Mouse (Mus musculus) ES-E14 (cell line): ENCODE results near the gene Slfn14. TPM values are rescaled to one million over a fixed set of nuclear protein-coding genes. Genes with fewer than 3 reads are reported as not detected.
A peak's percentile ranks its signal among the peaks of the same experiment; 100 is the strongest.

Experiments used
- DNase-seq: peaks from one replicate; pipeline ENCODE4 v3.0.0-alpha.2; 2013; ENCODE audit warnings: low read depth, low spot score
- H3K27ac ChIP-seq: 2 replicates; pipeline ENCODE4 v1.5.1; 2012; ENCODE audit warnings: low read depth, mild to moderate bottlenecking, low read length, moderate library complexity, mixed read lengths; ENCODE audit not compliant: poor library complexity, insufficient read depth, severe bottlenecking
- H3K36me3 ChIP-seq: 2 replicates; pipeline ENCODE4 v1.6.1; 2012; ENCODE audit warnings: mild to moderate bottlenecking, low read length, moderate library complexity, mixed read lengths; ENCODE audit not compliant: control insufficient read depth, poor library complexity, insufficient read depth, severe bottlenecking
- H3K4me1 ChIP-seq, 2 experiments: fragments of 150-350 bp in 1 of 2; sonication (generic) in 1 of 2; 2 replicates each; pipeline ENCODE4 v1.6.1; 2012; ENCODE audit warnings: low read length in 2 of 2, mild to moderate bottlenecking in 1 of 2, mixed read lengths in 1 of 2; ENCODE audit not compliant: control insufficient read depth in 2 of 2, insufficient read depth in 2 of 2, poor library complexity in 1 of 2
- H3K4me3 ChIP-seq, 2 experiments: fragments of 150-350 bp in 1 of 2; sonication (generic) in 1 of 2; 2 replicates each; pipeline ENCODE4 v1.5.1; 2012; ENCODE audit warnings: low read length in 2 of 2, low read depth in 1 of 2, mild to moderate bottlenecking in 1 of 2, mixed read lengths in 1 of 2; ENCODE audit not compliant: insufficient read depth in 1 of 2, poor library complexity in 1 of 2, severe bottlenecking in 1 of 2
- H3K9ac ChIP-seq: 2 replicates; pipeline ENCODE4 v1.6.1; 2012; ENCODE audit warnings: low read depth, mild to moderate bottlenecking, low read length, mixed read lengths; ENCODE audit not compliant: poor library complexity, insufficient read depth, severe bottlenecking
- H3K9me3 ChIP-seq: fragments of 150-350 bp; sonication (generic); 2 replicates; pipeline ENCODE4 v1.6.1; 2012; ENCODE audit warnings: low read depth, mild to moderate bottlenecking, low read length; ENCODE audit not compliant: control insufficient read depth, insufficient read depth
- CHD2 ChIP-seq: IDR thresholded peaks from 2 replicates; pipeline ENCODE4 v1.6.1; 2014; ENCODE audit warnings: mild to moderate bottlenecking, low read depth, low read length, inconsistent platforms
- HCFC1 ChIP-seq: IDR thresholded peaks from 2 replicates; pipeline ENCODE4 v1.6.1; 2012; ENCODE audit warnings: low read length, inconsistent platforms, borderline replicate concordance; ENCODE audit not compliant: insufficient read depth
- MAFK ChIP-seq: IDR thresholded peaks from 2 replicates; pipeline ENCODE4 v1.6.1; 2014; ENCODE audit warnings: mild to moderate bottlenecking, low read depth, low read length, inconsistent platforms; ENCODE audit not compliant: insufficient read depth
- ZC3H11A ChIP-seq: IDR thresholded peaks from 2 replicates; pipeline ENCODE4 v1.6.1; 2012; ENCODE audit warnings: low read depth, mild to moderate bottlenecking, inconsistent platforms, low read length, borderline replicate concordance
- ZNF384 ChIP-seq: IDR thresholded peaks from 2 replicates; pipeline ENCODE4 v1.6.1; 2012; ENCODE audit warnings: low read depth, low read length, inconsistent platforms
- in situ Hi-C, 2 experiments: fragments of 600-800 bp; cut with MboI; formaldehyde crosslinking; loops; one replicate each; pipeline ENCODE4 v1.15.1; 2025; ENCODE audit warnings: low sequenced_read_pairs in 2 of 2, inconsistent platforms in 1 of 2; ENCODE audit not compliant: unreplicated experiment in 2 of 2
- total RNA-seq: library from RNA; depleted of rRNA; stranded (reverse); fragments of 300-350 nt; gene quantifications from 2 replicates; pipeline ENCODE4 v1.2.3, GENCODE M21; 2012

Slfn14 gene
- total RNA-seq, 1 experiment: not detected

- Histone ChIP-seq H3K4me1 (peaks cover 0 to 2% of the 10 kb centered on the region in 2 experiments; a peak in 2 of 4 replicates), H3K36me3 (peaks cover 15% of the 10 kb centered on the region), H3K9ac (peak overlapping the region; percentile 93; the same call in 1 of the 2 replicates), H3K9me3 (no peaks in the 10 kb centered on the region), H3K4me3 (peak overlapping the region; percentile 93 to 95), H3K27ac (no peak overlapping the region)
- TF ChIP-seq HCFC1 (no peak), MAFK (no peak), ZC3H11A (no peak), CHD2 (no peak), ZNF384 (no peak)
- in situ Hi-C loops: no loop called here
- no peak for DNase-seq
These were observed 11.3 kb upstream of the Slfn14 start for GRCm38 (mm10) chr11:83297816-83298215.

GRCm38 (mm10) chr11:83294133-83294532, 7.6 kb upstream of the Slfn14 start:
- TF ChIP-seq ZNF384 (no peak), ZC3H11A (no peak)
- no peaks in the 10 kb centered on the region for H3K9me3 ChIP-seq
- peaks cover 15% of the 10 kb centered on the region for H3K36me3 ChIP-seq
- peaks cover 2 to 3% of the 10 kb centered on the region in 2 experiments; a peak in 2 of 4 replicates for H3K4me1 ChIP-seq
- H3K27ac ChIP-seq: no peak overlapping the region
- in situ Hi-C loops: no loop called here
- no peak overlapping the region for H3K4me3 ChIP-seq
- H3K9ac ChIP-seq: no peak overlapping the region
- no peak for DNase-seq

- in situ Hi-C loops: no loop called here
- no peak for TF ChIP-seq MAFK
- no peak for TF ChIP-seq ZNF384
- no peak for TF ChIP-seq ZC3H11A
- no peak for TF ChIP-seq CHD2
- no peak for TF ChIP-seq HCFC1
- no peaks in the 10 kb centered on the region for H3K9me3 ChIP-seq
- peaks cover 2 to 3% of the 10 kb centered on the region in 2 experiments; a peak in 2 of 4 replicates for H3K4me1 ChIP-seq
- no peak overlapping the region; the same call in 1 of the 2 replicates for H3K9ac ChIP-seq
- no peak overlapping the region for H3K27ac ChIP-seq
- H3K36me3 ChIP-seq: peaks cover 15% of the 10 kb centered on the region
- H3K4me3 ChIP-seq: peak overlapping the region; percentile 10 to 88; a peak in 1 of 4 replicates
- DNase-seq: no peak
These were observed 6.7 kb upstream of the Slfn14 start for GRCm38 (mm10) chr11:83293182-83293581.

GRCm38 (mm10) chr11:83292251-83292587, 5.7 kb upstream of the Slfn14 start:
- H3K27ac ChIP-seq: no peak overlapping the region
- in situ Hi-C loops: no loop called here
- peaks cover 15% of the 10 kb centered on the region for H3K36me3 ChIP-seq

More at GRCm38 (mm10) chr11:83292251-83292587, 5.7 kb upstream of the Slfn14 start:
- Histone ChIP-seq H3K4me3 (peak overlapping the region; percentile 88 to 89), H3K9ac (peak overlapping the region; percentile 93), H3K9me3 (no peaks in the 10 kb centered on the region), H3K4me1 (peaks cover 2 to 3% of the 10 kb centered on the region in 2 experiments; a peak in 2 of 4 replicates)
- no peak for DNase-seq
- TF ChIP-seq CHD2 (no peak), HCFC1 (no peak), ZNF384 (no peak), MAFK (no peak)
